Mouse (Mus musculus): Measurements from ENCODE around the gene Zmynd10. TPM values are rescaled to one million over a fixed set of nuclear protein-coding genes. Genes with fewer than 3 reads are reported as not detected.

The Zmynd10 gene
- polyA plus RNA-seq, 1 experiment from 2014 or later, result 0.74 TPM

GRCm38 (mm10) chr9:107534408-107535202 lies 12.5 kb upstream of the Zmynd10 start:
- Histone ChIP-seq H3K27me3 (ENCODE audit: control insufficient read depth, insufficient read depth, low read length) (no peaks in the 10 kb centered on the region), H3K4me3 (ENCODE audit: low read depth, low read length) (peak overlapping the region; percentile 83), H3K36me3 (ENCODE audit: control insufficient read depth, insufficient read depth, low read length) (peaks cover 21% of the 10 kb centered on the region), H3K4me2 (replicated peaks; ENCODE audit: low read depth, low read length) (peak overlapping the region; percentile 91), H3K27ac (ENCODE audit: low read length) (peak overlapping the region; percentile 77), H3K9me3 (ENCODE audit: control insufficient read depth, low read depth, low read length) (no peaks in the 10 kb centered on the region), H3K9ac (replicated peaks; ENCODE audit: low read depth, low read length) (peak overlapping the region; percentile 85), H3K4me1 (ENCODE audit: control insufficient read depth, insufficient read depth, low read length) (peaks cover 19% of the 10 kb centered on the region)
- ATAC-seq (ENCODE audit: insufficient number of reproducible peaks, insufficient read depth, low FRiP score, low read depth), result no peak
- WGBS, result under 1% methylated on average over 40 of the region's 40 CpGs

- Histone ChIP-seq H3K9ac (replicated peaks; ENCODE audit: low read depth, low read length) (no peak overlapping the region), H3K4me1 (ENCODE audit: control insufficient read depth, insufficient read depth, low read length) (peaks cover 28% of the 10 kb centered on the region), H3K9me3 (ENCODE audit: control insufficient read depth, low read depth, low read length) (no peaks in the 10 kb centered on the region), H3K36me3 (ENCODE audit: control insufficient read depth, insufficient read depth, low read length) (peaks cover 25% of the 10 kb centered on the region), H3K4me3 (ENCODE audit: low read depth, low read length) (no peak overlapping the region), H3K4me2 (replicated peaks; ENCODE audit: low read depth, low read length) (no peak overlapping the region), H3K27ac (ENCODE audit: low read length) (no peak overlapping the region), H3K27me3 (ENCODE audit: control insufficient read depth, insufficient read depth, low read length) (no peaks in the 10 kb centered on the region)
- ATAC-seq (ENCODE audit: insufficient number of reproducible peaks, insufficient read depth, low FRiP score, low read depth), result no peak
- 92% methylated on average over 7 of the region's 7 CpGs for WGBS
These were observed 8.9 kb upstream of the Zmynd10 start for GRCm38 (mm10) chr9:107538231-107538630.

GRCm38 (mm10) chr9:107538711-107539110 lies 8.4 kb upstream of the Zmynd10 start:
- Histone ChIP-seq H3K27me3 (ENCODE audit: control insufficient read depth, insufficient read depth, low read length) (no peaks in the 10 kb centered on the region), H3K27ac (ENCODE audit: low read length) (no peak overlapping the region), H3K4me2 (replicated peaks; ENCODE audit: low read depth, low read length) (no peak overlapping the region), H3K36me3 (ENCODE audit: control insufficient read depth, insufficient read depth, low read length) (peaks cover 27% of the 10 kb centered on the region), H3K4me3 (ENCODE audit: low read depth, low read length) (no peak overlapping the region), H3K9me3 (ENCODE audit: control insufficient read depth, low read depth, low read length) (no peaks in the 10 kb centered on the region), H3K9ac (replicated peaks; ENCODE audit: low read depth, low read length) (no peak overlapping the region), H3K4me1 (ENCODE audit: control insufficient read depth, insufficient read depth, low read length) (peaks cover 28% of the 10 kb centered on the region)
- WGBS, result 95% methylated on average over 3 of the region's 3 CpGs
- no peak for ATAC-seq (ENCODE audit: insufficient number of reproducible peaks, insufficient read depth, low FRiP score, low read depth)

- H3K9me3 ChIP-seq (ENCODE audit: control insufficient read depth, low read depth, low read length), result no peaks in the 10 kb centered on the region
- WGBS, result 95% methylated on average over 8 of the region's 8 CpGs
- peaks cover 28% of the 10 kb centered on the region for H3K4me1 ChIP-seq (ENCODE audit: control insufficient read depth, insufficient read depth, low read length)
- H3K4me2 ChIP-seq (replicated peaks; ENCODE audit: low read depth, low read length), result no peak overlapping the region
- H3K36me3 ChIP-seq (ENCODE audit: control insufficient read depth, insufficient read depth, low read length), result peaks cover 32% of the 10 kb centered on the region
- ATAC-seq (ENCODE audit: insufficient number of reproducible peaks, insufficient read depth, low FRiP score, low read depth), result no peak
- H3K27ac ChIP-seq (ENCODE audit: low read length), result no peak overlapping the region
- no peak overlapping the region for H3K9ac ChIP-seq (replicated peaks; ENCODE audit: low read depth, low read length)
- H3K27me3 ChIP-seq (ENCODE audit: control insufficient read depth, insufficient read depth, low read length), result no peaks in the 10 kb centered on the region
- no peak overlapping the region for H3K4me3 ChIP-seq (ENCODE audit: low read depth, low read length)
These were observed 7.2 kb upstream of the Zmynd10 start for GRCm38 (mm10) chr9:107539940-107540339.

- ATAC-seq (ENCODE audit: insufficient number of reproducible peaks, insufficient read depth, low FRiP score, low read depth), result no peak
- H3K4me2 ChIP-seq (replicated peaks; ENCODE audit: low read depth, low read length), result no peak overlapping the region
- H3K4me1 ChIP-seq (ENCODE audit: control insufficient read depth, insufficient read depth, low read length), result peaks cover 26% of the 10 kb centered on the region
- H3K9me3 ChIP-seq (ENCODE audit: control insufficient read depth, low read depth, low read length), result no peaks in the 10 kb centered on the region
- H3K27ac ChIP-seq (ENCODE audit: low read length), result no peak overlapping the region
- peaks cover 37% of the 10 kb centered on the region for H3K36me3 ChIP-seq (ENCODE audit: control insufficient read depth, insufficient read depth, low read length)
- H3K9ac ChIP-seq (replicated peaks; ENCODE audit: low read depth, low read length), result no peak overlapping the region
- H3K4me3 ChIP-seq (ENCODE audit: low read depth, low read length), result no peak overlapping the region
- 58% methylated on average over 4 of the region's 4 CpGs for WGBS
- no peaks in the 10 kb centered on the region for H3K27me3 ChIP-seq (ENCODE audit: control insufficient read depth, insufficient read depth, low read length)
These were observed 6.7 kb upstream of the Zmynd10 start for GRCm38 (mm10) chr9:107540420-107540819.

GRCm38 (mm10) chr9:107541005-107541404 lies 6.1 kb upstream of the Zmynd10 start:
- ATAC-seq (ENCODE audit: insufficient number of reproducible peaks, insufficient read depth, low FRiP score, low read depth), result no peak
- no peaks in the 10 kb centered on the region for H3K9me3 ChIP-seq (ENCODE audit: control insufficient read depth, low read depth, low read length)
- no peaks in the 10 kb centered on the region for H3K27me3 ChIP-seq (ENCODE audit: control insufficient read depth, insufficient read depth, low read length)
- no peak overlapping the region for H3K9ac ChIP-seq (replicated peaks; ENCODE audit: low read depth, low read length)
- peaks cover 41% of the 10 kb centered on the region for H3K36me3 ChIP-seq (ENCODE audit: control insufficient read depth, insufficient read depth, low read length)
- peak overlapping the region; percentile 64 for H3K4me2 ChIP-seq (replicated peaks; ENCODE audit: low read depth, low read length)
- 22% methylated on average over 10 of the region's 10 CpGs for WGBS
- H3K4me3 ChIP-seq (ENCODE audit: low read depth, low read length), result peak overlapping the region; percentile 54; the same call in 1 of the 2 replicates
- no peak overlapping the region for H3K27ac ChIP-seq (ENCODE audit: low read length)
- peaks cover 21% of the 10 kb centered on the region for H3K4me1 ChIP-seq (ENCODE audit: control insufficient read depth, insufficient read depth, low read length)

GRCm38 (mm10) chr9:107541474-107542351 lies 5.4 kb upstream of the Zmynd10 start, which contains the start of the genes Cyb561d2 and Nprl2:
Gene Cyb561d2 (minus strand): TSS chr9:107542193.
Gene Nprl2 (plus strand): TSS chr9:107542226.
- Histone ChIP-seq H3K9ac (replicated peaks; ENCODE audit: low read depth, low read length) (peak within 1 kb of the TSS; percentile 45; the same call in 1 of the 2 replicates), H3K4me2 (replicated peaks; ENCODE audit: low read depth, low read length) (peak within 1 kb of the TSS; percentile 64), H3K4me1 (ENCODE audit: control insufficient read depth, insufficient read depth, low read length) (peaks cover 17% of the 10 kb centered on the region), H3K36me3 (ENCODE audit: control insufficient read depth, insufficient read depth, low read length) (peaks cover 41% of the 10 kb centered on the region), H3K4me3 (ENCODE audit: low read depth, low read length) (peak within 1 kb of the TSS; percentile 54), H3K27ac (ENCODE audit: low read length) (peak within 1 kb of the TSS; percentile 44; the same call in 1 of the 2 replicates), H3K27me3 (ENCODE audit: control insufficient read depth, insufficient read depth, low read length) (no peaks in the 10 kb centered on the region), H3K9me3 (ENCODE audit: control insufficient read depth, low read depth, low read length) (no peaks in the 10 kb centered on the region)
- ATAC-seq (ENCODE audit: insufficient number of reproducible peaks, insufficient read depth, low FRiP score, low read depth), result peak; percentile 87
- WGBS, result under 1% methylated on average over 46 of the region's 46 CpGs

GRCm38 (mm10) chr9:107542352-107542686 lies 4.8 kb upstream of the Zmynd10 start:
- H3K9ac ChIP-seq (replicated peaks; ENCODE audit: low read depth, low read length), result peak overlapping the region; percentile 45; the same call in 1 of the 2 replicates
- WGBS, result 2% methylated on average over 11 of the region's 11 CpGs
- no peak for ATAC-seq (ENCODE audit: insufficient number of reproducible peaks, insufficient read depth, low FRiP score, low read depth)
- peaks cover 17% of the 10 kb centered on the region for H3K4me1 ChIP-seq (ENCODE audit: control insufficient read depth, insufficient read depth, low read length)
- H3K36me3 ChIP-seq (ENCODE audit: control insufficient read depth, insufficient read depth, low read length), result peaks cover 41% of the 10 kb centered on the region
- no peaks in the 10 kb centered on the region for H3K27me3 ChIP-seq (ENCODE audit: control insufficient read depth, insufficient read depth, low read length)
- H3K27ac ChIP-seq (ENCODE audit: low read length), result peak overlapping the region; percentile 21; the same call in 1 of the 2 replicates
- peak overlapping the region; percentile 54 for H3K4me3 ChIP-seq (ENCODE audit: low read depth, low read length)
- H3K4me2 ChIP-seq (replicated peaks; ENCODE audit: low read depth, low read length), result peak overlapping the region; percentile 64
- H3K9me3 ChIP-seq (ENCODE audit: control insufficient read depth, low read depth, low read length), result no peaks in the 10 kb centered on the region

Measured in stomach, embryonic 14.5 days (tissue).